Mouse (Mus musculus): ENCODE results near the gene Capn11.
A peak's percentile ranks its signal among the peaks of the same experiment; 100 is the strongest.

Gene Capn11

GRCm38 (mm10) chr17:45659225-45659624 lies at the start of gene Capn11:
TSS of gene Capn11 (minus strand) at chr17:45659325.
- no peak for DNase-seq (ENCODE audit: low spot score in 2 of 2)

GRCm38 (mm10) chr17:45708179-45708578 lies 49.1 kb upstream of the Capn11 start:
- DNase-seq (ENCODE audit: low spot score in 2 of 2) = no peak

GRCm38 (mm10) chr17:45707376-45707775 lies 48.3 kb upstream of the Capn11 start:
- no peak for DNase-seq (ENCODE audit: low spot score in 2 of 2)

DNA sequence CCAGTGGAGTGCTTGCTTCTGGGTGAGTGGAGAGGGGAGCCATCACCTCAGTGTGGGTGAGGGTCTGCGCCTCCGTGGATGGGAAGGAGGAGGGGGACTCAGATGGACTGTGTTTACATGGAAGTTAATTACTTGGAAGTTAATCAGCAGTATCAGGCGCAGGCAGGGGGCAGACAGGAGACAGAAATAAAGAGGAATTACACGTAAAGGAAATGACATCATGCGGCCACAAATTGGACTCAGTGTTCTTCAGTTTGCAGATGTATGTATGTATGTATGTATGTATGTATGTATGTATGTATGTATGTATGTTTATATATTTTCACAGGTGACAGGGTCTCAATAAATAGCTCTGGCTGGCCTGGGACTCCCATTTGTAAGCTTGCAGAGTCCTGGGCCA lies 47.7 kb upstream of the Capn11 start:
- DNase-seq (ENCODE audit: low spot score in 2 of 2) = no peak

GRCm38 (mm10) chr17:45703187-45703586 lies 44.1 kb upstream of the Capn11 start:
- DNase-seq (ENCODE audit: low spot score in 2 of 2) = no peak

GRCm38 (mm10) chr17:45702254-45702653 lies 43.1 kb upstream of the Capn11 start:
- no peak for DNase-seq (ENCODE audit: low spot score in 2 of 2)

- DNase-seq (ENCODE audit: low spot score in 2 of 2) = no peak
Measured at GRCm38 (mm10) chr17:45701236-45701591, 42.1 kb upstream of the Capn11 start.

GRCm38 (mm10) chr17:45700496-45701235 lies 41.5 kb upstream of the Capn11 start:
- DNase-seq (ENCODE audit: low spot score in 2 of 2) = no peak

DNA sequence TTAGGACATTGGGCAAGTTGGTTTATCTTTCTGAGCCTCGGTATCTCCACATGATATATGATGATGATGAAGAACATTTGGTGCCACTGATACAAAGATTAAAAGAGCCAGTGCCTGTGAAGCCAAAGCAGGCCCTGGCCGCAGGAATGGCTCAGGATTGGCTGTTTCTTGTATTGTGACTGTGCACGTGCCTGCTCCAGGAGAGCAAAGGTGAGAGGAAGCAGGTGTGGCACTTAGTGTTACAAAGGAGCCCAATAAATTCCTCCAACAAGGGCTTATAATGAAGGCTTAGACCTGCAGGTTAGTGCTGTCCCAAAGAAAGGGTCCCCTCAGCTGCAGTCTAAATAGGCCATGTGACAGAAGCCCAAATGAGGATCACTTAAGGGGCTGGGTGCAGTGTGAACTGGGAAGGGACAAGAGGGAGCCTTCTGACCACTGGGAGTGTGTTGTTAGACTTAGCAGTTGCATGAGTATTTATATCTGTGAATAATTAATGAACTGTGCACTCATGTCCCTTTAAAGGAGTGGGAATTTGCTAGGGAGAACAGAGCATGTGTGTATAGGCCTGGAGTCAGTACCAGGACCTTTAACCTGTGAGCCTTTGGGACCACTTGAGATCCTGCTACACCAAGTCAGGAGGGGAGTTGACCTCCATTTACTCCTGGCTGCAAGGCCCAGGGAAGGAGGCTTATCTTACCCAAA lies 40.1 kb upstream of the Capn11 start:
- DNase-seq (ENCODE audit: low spot score in 2 of 2) = no peak

DNA sequence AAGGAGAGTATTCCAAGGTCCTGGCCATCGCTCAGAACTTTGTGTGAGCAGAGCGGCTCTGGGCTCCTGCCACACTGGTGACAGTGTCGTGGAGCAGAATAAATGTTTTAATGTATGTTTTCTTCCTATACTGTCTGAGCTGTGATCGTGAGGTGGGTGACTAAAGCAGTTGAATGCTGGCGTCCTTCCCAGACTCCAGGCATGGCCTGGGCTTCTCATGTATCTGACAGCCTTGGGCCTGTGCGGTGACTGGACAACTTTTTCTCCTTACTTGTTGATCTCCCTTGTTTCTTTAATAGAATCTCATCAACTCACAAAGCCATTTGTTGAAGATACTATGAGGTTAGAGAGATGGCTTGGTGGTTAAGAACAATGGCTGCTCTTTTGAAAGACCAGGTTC lies 39.2 kb upstream of the Capn11 start:
- DNase-seq (ENCODE audit: low spot score in 2 of 2) = no peak

DNA sequence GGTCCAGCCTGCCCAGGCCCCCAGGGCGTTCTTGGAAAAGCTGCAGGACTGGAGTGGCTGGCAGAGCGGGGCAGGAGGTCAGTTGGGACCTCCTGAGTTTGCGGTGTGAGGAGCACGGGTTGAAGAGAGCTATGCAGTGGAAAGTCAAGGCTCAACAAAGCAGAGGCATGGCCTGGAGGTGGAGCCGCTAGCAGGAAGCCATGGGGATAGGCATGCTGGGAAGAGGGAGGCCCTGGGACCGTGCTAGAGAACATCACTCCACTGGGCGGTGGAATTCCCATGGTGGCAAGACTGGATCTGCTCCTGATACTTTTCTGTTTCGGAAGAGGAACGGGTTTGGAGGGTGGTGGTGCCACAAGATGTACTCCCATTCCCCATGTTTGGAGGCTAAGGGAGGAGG lies 37.9 kb upstream of the Capn11 start:
- DNase-seq (ENCODE audit: low spot score in 2 of 2) = no peak

- no peak for DNase-seq (ENCODE audit: low spot score in 2 of 2)
Measured at GRCm38 (mm10) chr17:45695227-45696120, 36.3 kb upstream of the Capn11 start.

- no peak for DNase-seq (ENCODE audit: low spot score in 2 of 2)
Measured at GRCm38 (mm10) chr17:45693812-45694565, 34.9 kb upstream of the Capn11 start.

DNA sequence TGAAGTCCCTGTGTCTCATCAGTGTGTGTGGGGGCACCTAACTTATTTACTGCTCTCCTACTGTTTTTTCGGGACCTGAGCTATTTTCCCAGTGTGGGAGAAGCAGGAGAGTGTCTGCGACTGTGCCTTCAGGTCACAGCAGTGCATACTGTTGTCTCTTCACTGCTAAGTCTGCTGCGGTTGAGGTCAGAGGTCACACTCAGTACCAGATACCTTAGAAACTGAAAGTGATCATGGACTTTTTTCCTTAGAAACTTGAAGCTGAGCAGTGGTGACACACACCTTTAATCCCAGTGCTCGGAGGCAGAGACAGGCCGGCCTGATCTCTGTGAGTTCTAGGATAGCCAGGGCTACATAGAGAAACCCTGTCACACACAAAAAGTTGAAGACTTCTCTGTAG lies 33.0 kb upstream of the Capn11 start:
- no peak for DNase-seq (ENCODE audit: low spot score in 2 of 2)

DNA sequence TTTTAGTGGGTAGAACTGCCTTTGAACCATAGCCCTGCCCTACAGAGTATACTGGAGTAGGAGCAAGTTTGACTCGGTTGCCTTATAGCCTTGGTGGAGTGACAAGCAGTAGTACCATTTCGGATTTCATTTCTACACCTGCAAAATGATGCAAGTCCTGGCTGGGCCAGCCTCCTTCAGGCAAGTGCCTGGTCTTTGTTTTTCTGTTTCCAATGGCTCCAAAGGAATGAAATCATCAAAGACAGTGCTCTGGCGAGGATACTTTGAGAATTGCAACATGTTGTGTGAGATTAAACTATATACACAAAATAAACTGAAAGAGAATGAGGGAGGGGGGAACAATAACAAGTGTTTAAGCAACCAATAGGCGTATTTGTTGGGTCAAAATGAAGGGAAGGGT lies 30.9 kb upstream of the Capn11 start:
- no peak for DNase-seq (ENCODE audit: low spot score in 2 of 2)

DNA sequence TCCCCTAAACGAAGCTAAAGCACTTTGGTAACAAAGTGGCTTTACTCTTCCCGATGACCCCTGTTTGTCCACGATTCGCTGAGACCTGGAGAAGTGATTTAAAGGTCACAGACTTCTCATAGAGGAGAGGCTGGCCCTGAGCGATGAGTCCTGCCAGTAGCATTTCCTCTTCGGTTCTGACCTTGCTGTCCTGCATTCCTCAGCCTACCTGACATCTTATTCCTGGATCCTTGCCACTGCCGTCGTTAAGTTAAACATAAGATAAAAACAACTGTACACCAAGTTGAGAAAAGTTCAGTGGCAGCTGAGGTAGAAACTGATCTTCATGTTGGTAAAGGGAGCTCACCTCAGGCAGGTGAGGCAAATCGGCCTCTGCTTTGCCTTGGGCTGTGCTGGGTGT lies 30.0 kb upstream of the Capn11 start:
- DNase-seq (ENCODE audit: low spot score in 2 of 2) = no peak

DNA sequence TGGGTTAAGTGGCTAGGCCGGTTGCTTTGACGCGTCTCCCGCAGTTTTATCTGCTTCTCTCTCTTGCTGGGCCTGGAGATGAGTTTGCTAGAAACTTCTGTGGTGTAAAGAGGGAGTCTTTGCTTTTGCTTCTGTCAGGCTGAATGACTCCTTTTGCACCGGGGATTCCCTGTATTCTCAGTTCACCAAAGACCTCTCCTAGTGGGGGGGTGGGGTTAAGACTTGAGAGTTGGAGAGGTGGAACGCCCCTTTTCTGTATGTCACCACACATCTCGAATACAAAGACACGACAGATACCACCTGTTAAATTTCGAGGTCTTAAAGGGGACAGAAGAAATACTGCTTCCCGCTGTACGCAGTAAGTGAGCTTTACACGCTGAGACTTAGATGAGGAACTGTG lies 27.6 kb upstream of the Capn11 start, which contains the start of gene Tmem63b:
TSS of gene Tmem63b (minus strand) at position 190 of the 400 bp plus-strand sequence.
- DNase-seq (ENCODE audit: low spot score in 2 of 2) = no peak

DNA sequence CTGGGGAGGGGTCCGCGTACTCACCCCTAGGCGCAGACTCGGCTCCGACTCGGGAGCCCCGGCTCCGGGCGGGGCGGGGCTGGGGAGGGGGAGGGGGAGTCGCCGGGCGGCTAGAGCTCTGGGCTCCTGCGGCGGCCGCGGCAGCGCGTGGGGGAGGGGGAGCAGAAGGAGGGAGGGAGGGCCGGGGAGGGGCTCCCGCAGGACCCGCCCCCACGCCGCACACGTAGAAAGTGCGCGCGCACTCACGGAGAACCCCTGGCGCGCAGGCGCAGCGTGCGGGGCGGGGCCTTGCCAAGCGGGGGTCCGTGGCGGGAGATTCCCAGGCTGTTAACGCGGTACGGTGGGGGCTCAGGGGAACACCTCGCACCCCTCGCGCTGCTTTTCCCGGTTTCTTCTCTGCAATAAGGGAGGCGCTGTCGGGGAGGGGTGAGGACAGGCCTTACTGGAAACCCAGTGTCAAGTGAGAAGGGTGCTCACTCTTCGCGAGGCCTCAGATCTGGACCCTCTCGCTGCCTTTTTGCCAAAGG lies 27.0 kb upstream of the Capn11 start, which contains the start of gene Mrpl14:
TSS of gene Mrpl14 (plus strand) at position 230 of the 527 bp plus-strand sequence.
- peak; percentile 88 to 94 for DNase-seq (ENCODE audit: low spot score in 2 of 2)

GRCm38 (mm10) chr17:45685171-45686092 lies 26.3 kb upstream of the Capn11 start:
- DNase-seq (ENCODE audit: low spot score in 2 of 2) = no peak

DNA sequence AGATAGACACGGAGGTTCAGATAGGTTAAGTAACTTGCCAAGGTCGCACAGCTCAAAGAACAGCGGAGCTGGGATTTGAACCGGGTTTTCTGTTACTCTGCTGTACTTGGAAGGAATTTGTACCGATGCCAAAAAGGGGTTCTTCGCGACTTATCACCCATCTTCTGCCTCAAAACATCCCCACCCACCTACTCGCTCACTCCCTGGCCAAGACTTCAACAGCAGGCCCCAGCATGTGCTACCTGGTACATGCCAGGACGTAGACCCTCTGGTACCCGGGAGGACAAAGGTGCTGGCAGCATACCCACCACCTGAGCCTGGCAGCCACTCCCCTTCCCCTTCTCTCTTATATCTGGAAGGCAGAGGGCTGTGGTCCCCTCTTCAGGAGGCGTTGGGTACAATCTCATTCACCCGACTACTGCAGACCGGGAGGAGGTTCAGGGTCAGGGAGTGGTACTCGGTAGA lies 25.6 kb upstream of the Capn11 start:
- DNase-seq (ENCODE audit: low spot score in 2 of 2) = no peak

Measured in urinary bladder, postnatal 4 days (tissue).